Mouse (Mus musculus): ENCODE measurements around the gene Ccdc88a. TPM values are rescaled to one million over a fixed set of nuclear protein-coding genes. Genes with fewer than 3 reads are reported as not detected.
"Not testable (repeated sequence)": the region's sequence is repeated elsewhere in the genome, so short reads cannot be mapped to it uniquely, and the experiment has no call there.

The Ccdc88a gene
- polyA plus RNA-seq, 2 experiments from 2014 or later, result 1.3 to 1.8 TPM

DNA sequence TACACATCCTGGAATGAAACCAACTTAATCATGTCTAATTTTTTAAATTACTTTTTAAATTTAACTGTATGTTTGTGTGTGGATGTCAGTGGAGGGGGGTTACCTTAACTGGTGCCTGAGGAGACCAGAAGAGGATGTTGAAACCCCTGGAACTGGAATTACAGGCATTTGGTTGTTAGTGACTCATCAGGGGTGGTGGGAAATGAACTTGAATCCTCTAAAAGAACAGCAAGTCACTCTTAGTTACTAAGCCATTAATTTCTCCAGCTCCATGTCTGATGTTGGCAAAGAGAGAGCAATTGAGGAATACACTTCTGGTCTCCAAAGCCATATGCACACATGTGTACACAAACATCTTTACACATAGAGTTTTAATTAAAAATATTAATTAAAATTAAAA, 101.2 kb downstream of the Ccdc88a start:
- ATAC-seq, result no peak

DNA sequence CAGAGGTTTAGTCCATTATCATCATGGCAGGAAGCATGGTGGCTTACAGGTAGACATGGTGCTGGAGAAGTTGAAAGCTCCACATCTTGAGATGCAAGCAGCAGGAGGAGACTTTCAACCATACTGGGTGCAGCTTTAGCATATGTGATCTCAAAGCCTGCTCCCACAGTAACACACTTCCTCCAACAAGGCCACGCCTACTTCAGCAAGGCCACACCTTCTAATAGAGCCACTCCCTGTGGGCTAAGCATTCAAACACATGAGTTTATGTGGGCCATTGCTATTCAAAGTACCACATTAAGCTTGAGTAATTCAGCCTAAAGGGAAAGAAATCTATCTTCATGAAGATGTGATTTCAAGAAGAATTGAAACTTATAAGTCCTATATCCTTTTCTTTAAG, 119.7 kb downstream of the Ccdc88a start:
- ATAC-seq, result no peak

DNA sequence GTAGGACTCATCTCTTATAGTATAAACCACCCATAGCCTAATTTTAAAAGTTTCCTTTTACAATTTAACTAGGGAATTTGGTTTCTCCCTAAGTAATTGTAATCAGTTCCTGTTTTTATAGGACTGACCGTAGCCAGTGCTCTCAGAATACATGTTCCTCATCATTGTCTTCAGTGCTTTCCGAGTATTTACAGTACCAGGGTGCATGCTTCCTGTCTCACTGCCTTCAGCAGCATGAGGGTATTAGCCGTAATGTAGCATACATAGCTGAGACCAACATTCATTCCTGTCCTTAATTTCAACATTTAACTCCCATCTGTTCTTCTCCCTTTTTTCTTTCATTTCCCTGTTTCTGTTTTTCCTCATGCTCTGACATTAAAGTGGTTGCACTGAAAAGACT, 123.5 kb downstream of the Ccdc88a start:
- ATAC-seq, result no peak

DNA sequence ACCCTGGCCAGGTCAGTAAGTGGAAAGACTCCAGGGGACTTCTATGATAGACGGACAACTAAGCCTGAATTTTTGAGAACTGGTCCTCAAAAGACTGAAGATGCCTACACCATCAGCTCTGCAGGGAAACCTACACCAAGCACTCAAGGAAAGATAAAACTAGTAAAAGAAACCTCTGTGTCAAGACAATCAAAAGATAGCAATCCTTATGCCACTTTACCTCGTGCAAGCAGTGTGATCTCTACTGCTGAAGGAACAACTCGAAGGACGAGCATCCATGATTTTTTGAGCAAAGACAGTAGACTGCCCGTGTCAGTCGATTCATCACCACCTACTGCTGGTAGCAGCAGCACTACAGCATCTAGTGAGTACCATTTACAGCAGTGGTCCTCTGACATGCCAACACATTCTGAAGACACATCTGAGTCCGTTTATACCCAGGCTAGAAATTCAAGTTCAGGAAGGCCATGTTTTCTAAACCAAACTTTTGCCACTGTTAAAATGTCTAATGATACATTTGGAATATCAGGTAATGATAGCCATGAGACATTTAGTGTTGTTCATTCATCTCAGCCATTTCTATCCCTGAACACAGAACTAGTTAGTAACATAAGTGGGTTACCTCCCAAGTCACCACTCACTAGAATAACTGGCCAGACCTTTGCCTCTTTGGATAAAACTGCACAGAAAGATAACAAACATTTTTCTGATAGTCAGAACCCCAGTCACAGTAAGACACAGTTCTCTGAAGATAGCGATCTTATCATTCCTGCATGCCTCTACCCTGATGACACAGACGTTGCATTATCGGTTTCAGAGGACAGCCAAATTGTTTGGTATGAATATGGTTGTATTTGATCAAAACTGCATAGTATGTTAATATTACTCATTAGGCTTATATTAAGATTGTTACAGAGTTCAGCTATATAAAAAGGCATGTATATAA, 130.8 kb downstream of the Ccdc88a start:
- no peak for ATAC-seq

DNA sequence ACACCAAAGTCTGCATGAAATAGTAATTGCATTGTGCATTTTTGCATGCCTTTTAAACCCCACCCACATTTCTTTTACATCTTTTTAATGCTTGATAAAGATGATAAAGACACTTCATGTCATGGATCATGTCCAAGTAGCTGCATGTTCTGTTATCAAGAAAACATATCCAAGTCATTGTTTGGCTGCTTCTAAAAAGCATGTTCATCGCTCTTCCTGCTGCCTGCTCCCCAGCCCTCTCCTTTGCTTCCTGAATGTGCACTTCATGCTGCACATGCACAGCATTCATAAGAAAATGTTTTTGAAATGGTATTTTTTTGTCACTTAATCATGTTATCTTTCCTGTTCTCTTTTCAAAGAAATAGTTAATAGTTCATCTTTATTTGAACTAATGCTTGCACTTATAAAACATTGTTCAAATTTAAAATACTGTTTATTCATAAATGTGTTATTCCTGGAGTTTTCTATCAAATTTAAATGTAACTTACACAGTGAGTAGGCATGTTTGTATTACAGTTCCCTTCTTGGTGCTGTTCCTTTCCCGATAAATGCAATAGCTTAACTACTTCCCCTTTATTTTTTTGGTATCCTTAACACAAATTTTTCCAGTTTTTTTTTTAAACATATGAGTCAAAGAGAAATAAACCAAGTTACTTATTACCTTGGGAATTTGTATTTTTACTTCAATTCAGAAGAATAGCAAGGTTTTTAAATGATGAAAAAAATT, 131.6 kb downstream of the Ccdc88a start:
- ATAC-seq, result no peak

DNA sequence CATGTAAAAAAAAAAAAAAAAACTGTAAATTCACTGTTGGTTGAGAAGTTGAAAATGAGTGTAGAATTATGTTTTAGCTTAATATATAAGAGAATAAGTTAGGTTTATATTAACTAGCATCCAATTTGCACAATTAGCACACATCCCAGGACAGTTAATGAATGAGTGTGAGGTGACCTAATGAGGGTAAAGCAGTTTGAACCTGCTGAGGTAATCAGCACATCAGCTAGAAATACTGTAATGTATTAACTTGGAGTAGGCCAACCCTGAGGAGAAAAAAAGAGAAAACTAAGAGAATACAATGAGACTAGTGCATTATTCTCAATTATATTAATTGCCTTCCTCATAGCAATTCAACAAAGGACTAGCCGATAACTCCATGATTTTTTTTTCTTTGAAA, 136.0 kb downstream of the Ccdc88a start:
- no peak for ATAC-seq

DNA sequence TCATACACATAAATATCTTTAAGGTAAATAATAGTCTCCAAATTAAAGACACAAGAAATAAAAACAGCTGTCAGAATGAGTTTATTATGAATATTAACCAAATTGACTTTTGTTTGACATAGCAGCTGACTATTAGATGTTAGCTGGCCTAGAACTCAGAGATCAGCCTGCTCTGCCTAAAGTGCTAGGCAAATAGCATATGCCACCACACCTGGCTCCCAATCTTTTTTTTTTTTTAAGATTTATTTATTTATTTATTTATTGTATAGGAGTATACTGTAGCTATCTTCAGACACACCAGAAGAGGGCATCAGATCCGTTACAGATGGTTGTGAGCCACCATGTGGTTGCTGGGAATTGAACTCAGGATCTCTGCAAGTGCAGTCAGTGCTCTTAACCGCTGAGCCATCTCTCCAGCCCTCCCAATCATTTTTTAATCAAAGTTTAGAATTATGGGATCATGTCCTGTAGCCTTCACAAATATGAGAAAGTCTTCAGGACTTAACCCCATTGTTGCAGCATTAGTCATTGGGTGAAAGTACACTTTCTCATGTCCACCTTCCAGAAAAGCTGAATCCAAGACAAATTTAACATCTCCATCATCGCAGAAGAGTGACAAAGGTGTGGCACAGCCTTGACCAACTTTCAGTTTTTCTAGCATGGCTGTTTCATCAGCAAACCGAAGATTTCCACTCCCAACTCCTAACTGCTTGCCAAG, 139.5 kb downstream of the Ccdc88a start:
- ATAC-seq, result no peak

DNA sequence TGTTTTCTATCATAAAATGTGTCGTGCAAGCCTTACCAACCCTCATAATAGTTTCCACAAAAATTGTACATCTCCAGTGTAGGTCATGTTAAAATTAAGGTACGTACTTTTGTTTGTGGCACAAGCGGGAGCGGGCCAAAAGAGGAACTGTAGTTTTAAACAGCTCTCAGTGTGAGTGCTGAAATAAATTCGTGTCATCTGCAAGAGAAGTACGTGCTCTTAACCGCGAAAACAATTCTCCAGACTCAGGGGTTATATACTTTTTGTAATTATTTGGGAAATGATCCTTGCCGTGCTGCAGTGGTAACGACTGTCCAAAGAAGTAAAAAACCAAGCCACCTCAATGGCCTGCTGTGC, 140.8 kb downstream of the Ccdc88a start:
- ATAC-seq, result no peak

DNA sequence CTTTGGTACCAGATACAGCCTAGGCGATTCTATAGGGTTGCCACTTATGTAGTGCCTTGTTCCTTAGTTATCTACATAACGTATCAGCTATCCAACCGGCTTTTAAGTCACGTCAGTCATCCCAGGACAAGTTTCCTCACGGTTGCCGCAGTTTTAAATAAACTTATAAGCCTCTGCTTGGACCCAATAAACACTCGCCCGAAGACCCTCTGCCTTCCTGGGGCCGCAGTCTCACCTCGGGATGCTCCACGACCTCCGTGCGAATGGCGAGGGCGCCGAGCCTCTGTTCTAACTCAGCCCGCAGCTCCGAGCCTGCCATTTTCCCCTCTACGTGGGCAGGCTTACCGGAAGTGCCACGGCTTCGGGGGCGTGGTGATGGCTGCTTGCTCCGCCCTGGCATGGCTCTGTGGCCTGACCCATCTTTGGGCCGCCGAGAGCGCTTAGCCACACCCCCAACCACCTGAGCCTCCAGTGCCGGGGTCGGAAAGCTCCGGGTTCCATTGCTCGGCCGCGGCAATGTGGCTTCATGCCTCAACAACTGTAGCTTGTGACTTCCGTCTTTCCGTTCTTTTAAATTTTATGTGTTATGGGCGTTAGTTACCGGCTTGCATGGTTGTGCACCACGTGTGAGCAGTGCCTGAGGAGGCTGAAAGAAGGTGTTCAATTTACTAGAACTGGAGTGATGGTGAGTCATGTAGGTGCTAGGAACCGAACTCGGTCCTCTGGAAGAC, 141.4 kb downstream of the Ccdc88a start, which contains the start of gene Prorsd1:
Prorsd1 (minus strand) TSS at position 352 of the 731 bp plus-strand sequence.
- peak; percentile 98 for ATAC-seq

DNA sequence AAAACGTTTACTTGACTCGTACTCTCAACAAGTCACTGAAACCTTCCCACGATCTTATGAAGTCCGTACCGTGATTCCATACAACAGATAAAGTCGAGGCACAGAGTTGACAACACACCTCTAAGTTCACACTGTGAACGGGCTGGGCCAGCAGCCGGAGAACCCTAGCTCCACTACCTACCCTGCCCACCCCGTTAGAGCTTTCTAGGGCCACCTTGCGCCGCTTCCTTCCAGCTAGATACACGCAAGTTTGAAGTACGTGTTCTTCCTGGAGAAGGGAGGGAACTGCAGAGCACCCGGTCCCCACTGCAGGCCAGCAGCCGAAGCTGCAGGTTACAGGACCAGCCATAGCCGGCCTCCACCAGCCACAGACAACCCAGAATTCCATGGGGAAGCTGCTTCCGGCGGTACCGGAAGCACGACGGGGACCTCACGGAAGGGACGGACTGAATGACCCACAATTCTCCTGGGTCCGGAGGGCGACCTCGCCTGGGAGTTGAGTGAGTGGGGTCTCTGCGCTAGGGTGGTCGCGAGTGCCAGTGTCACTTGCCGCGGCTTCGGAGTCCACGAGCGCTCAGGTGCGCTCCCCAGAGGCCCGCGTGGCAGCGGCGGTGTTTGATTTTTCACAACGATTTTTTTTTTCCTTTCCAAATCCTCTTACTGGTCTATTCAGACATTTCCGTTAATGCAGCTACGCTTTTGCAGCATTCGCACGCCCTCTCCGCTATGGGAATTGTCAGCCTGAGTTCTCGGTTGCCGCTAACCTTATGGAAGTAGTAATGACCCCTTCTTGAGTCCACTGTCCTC, 152.7 kb downstream of the Ccdc88a start, which contains the start of gene Mtif2:
Mtif2 (plus strand) TSS at position 421 of the 807 bp plus-strand sequence.
- peak; percentile 74 for ATAC-seq

DNA sequence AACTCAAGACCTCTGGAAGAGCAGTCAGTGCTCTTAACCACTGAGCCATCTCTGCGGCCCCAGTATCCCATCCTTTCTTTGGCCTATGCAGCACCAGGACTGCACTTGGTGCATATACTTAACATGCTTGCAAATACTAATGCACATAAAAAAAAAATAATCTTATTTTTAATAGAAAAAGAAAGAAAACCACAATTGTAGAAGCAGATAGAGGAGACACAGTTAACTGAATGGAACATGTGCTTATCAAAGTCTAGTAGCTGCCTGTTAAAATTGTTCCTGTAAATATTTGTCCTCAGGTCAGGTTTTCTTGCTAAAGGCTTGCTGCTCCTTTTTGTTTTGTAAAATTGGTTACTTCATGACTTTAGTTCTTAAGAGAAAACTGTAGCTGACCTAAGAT, 164.7 kb downstream of the Ccdc88a start:
- ATAC-seq, result no peak

DNA sequence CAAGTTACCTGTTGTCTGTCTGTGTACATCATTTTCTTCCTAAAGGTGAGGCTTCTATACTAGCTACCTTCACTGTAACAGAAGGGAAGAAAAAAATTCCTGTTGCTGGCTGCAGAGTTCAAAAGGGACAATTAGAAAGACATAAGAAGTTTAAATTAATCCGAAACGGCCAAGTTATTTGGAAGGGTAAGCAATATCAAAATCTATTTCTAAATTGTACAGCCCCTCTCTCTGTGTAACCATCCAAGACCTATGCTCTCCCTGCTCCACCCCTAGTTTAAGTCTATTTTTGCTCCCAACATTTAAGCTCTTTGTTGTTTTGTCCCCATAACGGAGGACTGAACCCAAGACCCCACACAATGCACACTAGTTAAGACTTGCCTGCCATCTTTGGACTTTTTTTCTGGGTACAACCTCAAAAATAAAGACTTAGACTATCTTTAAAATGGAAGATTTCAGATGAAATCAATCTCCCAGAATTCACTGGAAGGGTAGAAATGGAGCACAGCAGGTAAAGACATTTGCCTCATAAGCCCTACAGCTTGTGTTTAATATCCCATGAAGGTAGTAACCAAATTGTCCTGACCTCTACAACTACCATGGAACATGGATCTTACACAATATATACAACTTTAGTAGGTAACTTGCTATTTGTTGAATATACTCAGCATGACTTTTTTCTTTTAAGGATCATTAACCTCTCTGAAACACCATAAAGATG, 170.9 kb downstream of the Ccdc88a start:
- ATAC-seq, result no peak

DNA sequence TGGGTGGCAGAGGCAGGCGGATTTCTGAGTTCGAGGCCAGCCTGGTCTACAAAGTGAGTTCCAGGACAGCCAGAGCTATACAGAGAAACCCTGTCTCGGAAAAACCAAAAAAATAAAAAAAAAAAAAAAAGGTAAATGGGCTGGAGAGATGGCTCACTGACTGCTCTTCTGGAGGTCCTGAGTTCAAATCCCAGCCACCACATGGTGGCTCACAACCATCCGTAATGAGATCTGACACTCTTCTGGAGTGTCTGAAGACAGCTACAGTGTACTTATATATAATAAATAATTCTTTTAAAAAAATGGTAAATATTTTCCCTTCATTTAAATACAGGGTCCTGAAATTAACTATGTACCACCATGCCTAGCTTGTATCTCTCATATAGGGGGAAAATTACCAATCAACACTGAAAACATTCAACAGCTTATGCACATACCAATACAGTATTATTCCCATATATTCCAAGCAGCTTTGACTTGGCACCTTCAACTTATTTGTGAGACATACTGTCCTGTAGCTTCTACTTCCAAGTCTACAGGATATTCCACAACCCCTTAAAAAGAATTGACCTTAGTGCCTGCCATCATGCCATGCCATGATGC, 171.8 kb downstream of the Ccdc88a start:
- not testable (repeated sequence) for ATAC-seq

DNA sequence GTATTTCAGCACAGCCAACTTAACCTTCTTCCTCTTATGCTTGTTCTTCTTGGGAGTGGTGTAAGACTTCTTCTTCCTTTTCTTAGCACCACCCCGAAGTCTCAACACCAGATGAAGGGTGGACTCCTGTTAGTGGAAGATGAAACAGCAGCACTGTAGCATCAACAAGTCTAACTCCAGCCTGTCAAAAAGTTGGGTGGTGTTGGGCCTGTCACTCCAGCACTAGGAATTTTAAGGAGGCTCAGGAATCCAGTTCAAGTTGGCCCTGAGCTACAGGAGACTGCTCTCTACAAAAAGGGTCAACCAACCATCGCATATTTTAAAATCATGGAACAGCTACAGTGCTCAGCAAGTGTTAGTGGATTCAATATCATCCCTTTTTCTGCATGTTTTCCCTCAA, 172.8 kb downstream of the Ccdc88a start:
- not testable (repeated sequence) for ATAC-seq

DNA sequence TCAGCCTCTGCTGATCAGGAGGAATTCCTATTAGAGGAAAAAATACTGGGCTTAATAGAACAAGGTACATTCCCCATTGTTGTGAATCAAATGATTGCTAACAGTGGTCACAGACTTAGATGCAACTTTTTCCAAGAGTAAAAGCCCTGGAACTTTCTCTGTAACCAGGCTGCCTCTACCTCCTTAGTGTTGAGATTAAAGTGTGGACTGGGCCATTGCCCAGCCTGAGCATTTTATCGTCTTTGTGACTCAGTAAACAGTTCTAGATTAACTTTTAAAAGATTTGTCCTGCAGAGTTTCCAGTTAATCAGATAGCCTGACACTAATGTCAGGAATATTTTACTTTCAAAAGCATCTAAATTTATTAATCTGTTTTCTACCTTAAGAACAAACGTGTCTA, 173.3 kb downstream of the Ccdc88a start:
- no peak for ATAC-seq

DNA sequence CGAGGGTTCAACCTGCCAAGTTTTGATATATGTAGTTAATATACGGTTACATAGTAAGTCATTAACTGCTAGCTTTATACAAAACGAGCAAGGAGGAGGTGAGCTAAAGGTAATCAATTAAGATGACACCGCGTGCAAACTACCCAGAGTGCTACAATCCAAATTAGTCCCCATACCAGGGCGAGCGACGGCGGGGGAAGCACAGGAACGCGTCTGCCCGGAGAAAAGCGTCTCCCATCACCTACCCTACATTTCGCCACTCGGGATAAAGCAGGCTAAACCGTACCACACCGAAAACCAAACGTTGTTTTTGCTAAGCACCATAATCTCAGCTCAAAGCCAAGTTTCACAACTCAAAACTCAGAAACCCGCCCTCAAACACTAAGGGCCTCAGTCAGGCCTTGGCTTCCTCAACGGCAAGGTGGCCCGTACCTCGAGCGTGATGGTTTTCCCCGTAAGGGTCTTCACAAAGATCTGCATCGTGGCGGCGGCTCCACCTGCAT, 173.8 kb downstream of the Ccdc88a start:
- ATAC-seq, result no peak

DNA sequence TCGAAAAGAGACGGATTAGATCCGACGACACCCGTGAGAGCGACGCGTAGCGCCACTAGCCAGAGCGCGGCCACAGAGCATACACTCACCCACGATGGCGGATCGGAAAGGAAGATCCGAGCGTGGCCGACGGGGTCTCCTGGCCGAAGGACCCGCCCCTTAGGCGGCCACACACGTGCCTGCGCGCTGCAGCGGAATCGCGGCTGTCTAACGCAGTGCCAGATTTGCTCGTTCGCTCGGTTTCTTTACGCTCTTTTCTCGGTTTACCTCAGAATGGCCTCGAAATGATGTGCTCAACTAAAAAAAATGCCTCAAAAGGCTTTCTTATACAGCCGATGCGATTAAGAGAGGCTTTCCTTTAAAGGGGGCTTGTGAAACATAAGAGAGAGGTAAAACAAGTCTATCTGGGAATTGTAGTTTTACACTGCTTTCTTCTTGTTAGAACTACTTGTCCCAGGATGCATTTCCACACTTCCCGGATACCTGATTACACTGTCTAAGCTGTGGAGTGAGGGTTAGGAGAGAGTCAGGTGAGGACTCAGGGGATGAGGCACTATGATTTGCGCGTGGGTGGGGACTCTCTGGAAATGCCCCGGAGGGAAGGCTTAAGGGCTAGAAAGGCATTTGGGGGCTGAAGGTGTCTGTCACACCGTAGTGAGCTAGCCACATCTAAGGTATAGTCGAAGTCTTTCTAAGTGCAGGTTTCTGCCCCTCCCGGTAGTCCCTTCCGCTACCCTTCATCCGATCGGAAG, 174.5 kb downstream of the Ccdc88a start, which contains the start of the genes Clhc1 and Rps27a:
Clhc1 (plus strand) TSS at position 199 of the 752 bp plus-strand sequence.
Rps27a (minus strand) TSS at position 358 of the 752 bp plus-strand sequence.
- ATAC-seq, result peak; percentile 92

DNA sequence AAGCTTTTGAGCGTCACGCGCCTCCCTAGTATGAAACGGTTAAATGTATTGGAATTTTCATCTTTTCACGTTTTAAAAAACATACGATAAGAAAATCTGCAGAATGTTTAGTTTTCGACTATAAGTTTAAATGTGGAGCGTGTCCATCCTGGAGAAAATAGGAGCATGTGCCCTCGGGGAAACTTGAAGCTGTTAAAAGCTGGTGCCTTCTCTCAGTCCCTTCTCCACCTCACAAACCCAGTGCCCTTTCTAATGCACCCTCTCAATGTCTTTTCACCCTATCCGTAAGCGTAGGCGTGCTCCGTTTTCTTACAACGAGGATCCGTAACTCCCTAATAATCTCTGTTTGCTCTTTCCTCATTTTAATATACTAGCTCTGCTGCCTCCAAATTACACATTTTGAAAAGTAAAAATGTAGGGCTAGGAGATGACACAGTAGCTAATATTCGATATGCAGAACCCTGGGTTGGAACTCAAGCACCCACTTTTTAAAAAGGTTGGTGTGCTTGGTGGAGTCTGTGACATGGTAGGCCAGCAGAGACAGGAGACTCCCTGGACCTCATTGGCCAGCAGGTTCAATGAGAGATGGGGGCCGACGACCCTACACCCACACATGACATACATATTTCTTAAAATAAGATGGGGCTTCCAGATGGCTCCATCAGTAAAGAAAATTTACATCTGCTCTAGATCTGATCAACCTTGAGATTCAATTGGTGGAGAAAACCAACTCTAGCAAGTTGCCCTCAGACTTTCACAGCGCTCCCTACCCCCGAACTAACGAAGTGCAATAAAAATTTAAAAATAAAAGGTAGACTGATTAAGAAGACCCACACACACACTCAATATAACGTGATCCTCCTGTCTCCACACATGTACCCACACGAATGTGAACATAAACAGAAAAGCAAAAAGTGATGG, 175.3 kb downstream of the Ccdc88a start:
- no peak for ATAC-seq
